Mouse (Mus musculus) gastrocnemius, postnatal 10 days (tissue): ENCODE results near the gene Krtap27-1. TPM values are rescaled to one million over a fixed set of nuclear protein-coding genes. Genes with fewer than 3 reads are reported as not detected.

ENCODE experiments used
- total RNA-seq, 2 experiments: library from RNA; stranded (reverse); gene quantifications; 2 replicates each; pipeline ENCODE4 v1.2.3; 2021

Gene Krtap27-1
- total RNA-seq, 2 experiments from 2014 or later, result not detected

Other genes with a start within 250 kb of the Krtap27-1 start
- not detected for gene Cldn17, start 164.7 kb downstream of the Krtap27-1 start, total RNA-seq
- gene Cldn8, start 108.5 kb downstream of the Krtap27-1 start, total RNA-seq, result not detected
- gene Krtap24-1, start 59.4 kb downstream of the Krtap27-1 start, total RNA-seq, result not detected
- under 1 TPM in 1 of 2 experiments, not detected in 1; 0.28 TPM for gene 2310079G19Rik, start 44.0 kb downstream of the Krtap27-1 start, total RNA-seq
- not detected for gene Krtap26-1, start 23.9 kb downstream of the Krtap27-1 start, total RNA-seq
- gene 2310061N02Rik, start 36.3 kb upstream of the Krtap27-1 start, total RNA-seq, result not detected
- gene Krtap13-1, start 57.2 kb upstream of the Krtap27-1 start, total RNA-seq, result not detected
- not detected for gene Krtap13, start 80.0 kb upstream of the Krtap27-1 start, total RNA-seq
- gene 2310034C09Rik, start 87.2 kb upstream of the Krtap27-1 start, total RNA-seq, result not detected
- gene 2310057N15Rik, start 102.5 kb upstream of the Krtap27-1 start, total RNA-seq, result not detected
- gene Gm5965, start 106.2 kb upstream of the Krtap27-1 start, total RNA-seq, result not detected
- not detected for gene Gm20741, start 140.5 kb upstream of the Krtap27-1 start, total RNA-seq
- not detected for gene Krtap15, start 148.5 kb upstream of the Krtap27-1 start, total RNA-seq
- gene Krtap14, start 154.5 kb upstream of the Krtap27-1 start, total RNA-seq, result not detected
- not detected for gene Krtap19-1, start 197.7 kb upstream of the Krtap27-1 start, total RNA-seq
- gene Krtap19-2, start 202.6 kb upstream of the Krtap27-1 start, total RNA-seq, result not detected
- gene Krtap19-3, start 206.4 kb upstream of the Krtap27-1 start, total RNA-seq, result not detected
- gene Krtap19-4, start 213.4 kb upstream of the Krtap27-1 start, total RNA-seq, result not detected
- gene Krtap19-5, start 224.8 kb upstream of the Krtap27-1 start, total RNA-seq, result not detected